Mouse (Mus musculus) heart, embryonic 10.5 days (tissue): ENCODE results near the gene Kctd6. TPM values are rescaled to one million over a fixed set of nuclear protein-coding genes. Genes with fewer than 3 reads are reported as not detected.
"Not testable (repeated sequence)": the region's sequence is repeated elsewhere in the genome, so short reads cannot be mapped to it uniquely, and the experiment has no call there.

ENCODE experiments used
- DNase-seq: peaks from one replicate; pipeline ENCODE4 v3.0.0-alpha.2; 2017; ENCODE audit warnings: low spot score
- H3K27ac ChIP-seq: fragments of 300-500 bp; sonication (generic); 2 replicates; pipeline ENCODE4 v1.5.1; 2016; ENCODE audit warnings: mild to moderate bottlenecking
- H3K27me3 ChIP-seq: fragments of 300-500 bp; sonication (generic); 2 replicates; pipeline ENCODE4 v1.6.1; 2016; ENCODE audit warnings: mild to moderate bottlenecking; ENCODE audit not compliant: poor library complexity, insufficient read depth, severe bottlenecking
- H3K36me3 ChIP-seq: fragments of 300-500 bp; sonication (generic); 2 replicates; pipeline ENCODE4 v1.6.1; 2016; ENCODE audit warnings: mild to moderate bottlenecking, moderate library complexity
- H3K4me1 ChIP-seq: fragments of 300-500 bp; sonication (generic); 2 replicates; pipeline ENCODE4 v1.6.1; 2016; ENCODE audit warnings: mild to moderate bottlenecking
- H3K4me3 ChIP-seq: fragments of 300-500 bp; sonication (generic); 2 replicates; pipeline ENCODE4 v1.5.1; 2016; ENCODE audit warnings: mild to moderate bottlenecking, moderate library complexity
- H3K9me3 ChIP-seq: fragments of 300-500 bp; sonication (generic); 2 replicates; pipeline ENCODE4 v1.6.1; 2016; ENCODE audit warnings: mild to moderate bottlenecking, moderate library complexity
- WGBS: fragments of 180-500 bp; shearing (Covaris S2); methylation state at CpG from one replicate; pipeline ENCODE4 v1.1.7; 2016; 5-methylcytosine and 5-hydroxymethylcytosine counted together
- polyA plus RNA-seq: library from polyadenylated mRNA; unstranded; fragments of >200 nt; fragmentation: Nextera tagmentation; extraction: Ambion mirVana; gene quantifications from 2 replicates; pipeline ENCODE4 v1.2.1, GENCODE M21; 2016

Kctd6 gene
- polyA plus RNA-seq, 1 experiment from 2014 or later = 3.5 TPM

DNA sequence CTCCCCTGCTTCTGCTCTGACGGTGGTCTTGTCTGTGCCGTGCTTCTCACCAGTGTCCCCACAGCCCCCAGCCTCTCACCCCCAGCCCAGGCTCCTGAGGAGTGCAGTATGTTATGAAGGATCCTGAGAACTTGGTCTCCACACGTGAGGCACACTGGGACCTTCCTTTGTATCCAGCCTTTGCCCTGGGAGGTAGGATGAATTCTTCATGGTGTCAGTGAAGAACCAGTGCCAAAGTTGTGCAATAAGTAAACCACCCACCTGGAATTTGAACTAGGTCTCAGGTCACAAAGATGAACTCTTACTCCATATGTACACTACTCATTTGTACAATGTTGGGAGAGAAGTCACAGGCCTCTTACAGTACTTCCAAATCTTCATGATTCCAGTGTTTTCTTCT, 45.2 kb downstream of the Kctd6 start, which contains the start of gene Acox2:
Gene Acox2 (minus strand): TSS at position 188 of the 400 bp plus-strand sequence.
- WGBS = 84% methylated on average over 3 of the region's 3 CpGs
- no peak within 1 kb of the TSS for H3K4me3 ChIP-seq
- peaks cover 20% of the 10 kb centered on the region; the same call in 1 of the 2 replicates for H3K27me3 ChIP-seq
- H3K9me3 ChIP-seq = no peaks in the 10 kb centered on the region
- no peaks in the 10 kb centered on the region for H3K36me3 ChIP-seq
- H3K4me1 ChIP-seq = peaks cover 5% of the 10 kb centered on the region; the same call in 1 of the 2 replicates
- no peak within 1 kb of the TSS for H3K27ac ChIP-seq
- no peak for DNase-seq

DNA sequence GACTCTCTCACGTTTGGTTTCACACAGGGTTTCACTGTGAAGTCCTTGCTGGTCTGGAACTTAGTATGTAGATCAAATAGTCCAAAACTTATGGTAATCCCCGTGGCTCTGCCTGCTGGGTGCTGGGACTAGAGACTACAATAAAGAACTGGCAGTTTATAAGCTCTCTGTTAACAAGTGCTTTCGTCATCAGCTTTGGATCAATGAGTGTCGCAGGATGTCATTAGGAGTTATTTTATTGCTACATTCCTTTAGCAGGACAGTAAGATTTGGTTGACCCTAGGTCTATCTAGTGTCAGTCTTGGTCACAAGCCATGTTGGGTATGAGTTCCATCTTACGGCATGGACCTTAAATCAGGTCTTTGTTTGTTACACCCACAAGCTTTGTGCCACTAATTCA, 46.3 kb downstream of the Kctd6 start:
- no peak for DNase-seq
- peaks cover 20% of the 10 kb centered on the region; the same call in 1 of the 2 replicates for H3K27me3 ChIP-seq
- WGBS = 73% methylated on average over 5 of the region's 5 CpGs
- H3K9me3 ChIP-seq = no peaks in the 10 kb centered on the region
- no peak overlapping the region for H3K27ac ChIP-seq
- no peak overlapping the region for H3K4me3 ChIP-seq
- peaks cover 5% of the 10 kb centered on the region; the same call in 1 of the 2 replicates for H3K4me1 ChIP-seq
- no peaks in the 10 kb centered on the region for H3K36me3 ChIP-seq

DNA sequence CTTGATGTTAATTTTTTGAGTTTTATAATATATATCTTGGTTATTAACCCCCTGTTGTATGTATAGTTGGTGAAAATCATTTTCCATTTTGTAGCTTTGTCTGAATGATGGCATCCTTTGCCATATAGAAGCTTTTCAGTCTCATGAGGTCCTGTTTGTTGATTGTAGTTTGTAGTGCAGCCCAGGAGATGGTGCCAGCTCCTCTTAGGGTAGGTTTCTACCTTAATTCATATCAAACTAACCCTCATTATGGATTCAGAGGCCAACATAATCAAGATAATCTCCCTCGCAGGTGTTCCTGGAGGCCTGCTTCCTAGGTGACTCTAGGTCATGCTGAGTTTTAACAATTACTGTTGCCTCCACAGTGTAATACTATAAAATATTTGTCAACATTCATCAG, 48.3 kb downstream of the Kctd6 start:
- H3K27ac ChIP-seq = no peak overlapping the region
- H3K4me1 ChIP-seq = peaks cover 5% of the 10 kb centered on the region; the same call in 1 of the 2 replicates
- H3K4me3 ChIP-seq = no peak overlapping the region
- DNase-seq = no peak
- H3K9me3 ChIP-seq = no peaks in the 10 kb centered on the region
- H3K36me3 ChIP-seq = no peaks in the 10 kb centered on the region
- peaks cover 11% of the 10 kb centered on the region; the same call in 1 of the 2 replicates for H3K27me3 ChIP-seq
- 36% methylated on average over 1 of the region's 1 CpGs for WGBS

DNA sequence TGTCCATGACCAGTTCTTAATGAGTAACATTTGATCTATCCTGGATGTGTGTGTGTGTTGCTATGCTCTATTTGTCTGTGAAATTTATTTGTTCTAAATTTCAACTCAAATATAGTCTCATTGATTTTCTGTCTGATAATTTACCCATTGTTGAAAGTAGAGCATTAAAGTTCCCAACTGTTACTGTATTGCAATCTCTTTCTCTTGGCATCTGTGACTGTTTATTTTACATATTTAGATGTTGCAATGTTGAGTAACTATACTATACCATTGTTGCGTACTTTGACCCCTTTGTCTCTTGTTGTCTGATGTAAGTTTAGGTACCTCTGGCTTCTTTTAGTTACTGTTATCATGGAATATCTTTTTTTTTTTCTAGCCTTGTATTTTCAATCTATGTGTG, 50.4 kb downstream of the Kctd6 start:
- H3K36me3 ChIP-seq = no peaks in the 10 kb centered on the region
- no peak overlapping the region for H3K27ac ChIP-seq
- 88% methylated on average over 1 of the region's 1 CpGs for WGBS
- no peak overlapping the region for H3K4me3 ChIP-seq
- no peaks in the 10 kb centered on the region for H3K9me3 ChIP-seq
- H3K27me3 ChIP-seq = no peaks in the 10 kb centered on the region
- DNase-seq = no peak
- H3K4me1 ChIP-seq = no peaks in the 10 kb centered on the region

DNA sequence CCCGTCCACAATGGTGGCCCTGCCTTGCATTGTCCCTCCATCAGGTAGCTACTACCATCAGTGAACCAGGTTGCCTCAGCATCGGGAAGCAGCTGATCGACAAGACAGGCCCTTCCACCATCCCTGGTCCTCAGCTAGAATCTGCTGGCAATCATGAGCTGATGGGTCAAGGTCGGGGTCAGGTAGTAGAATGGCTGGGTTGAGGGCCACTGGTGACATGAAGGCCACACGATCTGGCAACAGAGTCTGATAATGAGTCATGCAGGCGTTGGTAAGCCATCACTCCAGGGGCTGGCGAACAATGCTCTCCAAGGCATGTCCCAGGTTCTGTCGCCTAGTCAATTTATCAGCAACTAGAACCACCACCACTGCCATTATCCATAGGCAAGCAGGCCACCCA, 57.3 kb downstream of the Kctd6 start:
- not testable (repeated sequence) for H3K27ac ChIP-seq, H3K27me3 ChIP-seq, H3K36me3 ChIP-seq, H3K4me3 ChIP-seq, H3K4me1 ChIP-seq, H3K9me3 ChIP-seq
- WGBS = 82% methylated on average over 8 of the region's 8 CpGs
- DNase-seq = peak; percentile 73

Other genes with a start within 250 kb of the Kctd6 start
- not detected in 2 replicates for gene Dnase1l3, start 219.6 kb upstream of the Kctd6 start, polyA plus RNA-seq
- gene Abhd6, start 211.2 kb upstream of the Kctd6 start, polyA plus RNA-seq = 9.2 and 16.0 TPM in 2 replicates
- gene Rpp14, start 133.8 kb upstream of the Kctd6 start, polyA plus RNA-seq = 40.9 and 43.5 TPM in 2 replicates
- gene Pxk, start 115.9 kb upstream of the Kctd6 start, polyA plus RNA-seq = 23.1 and 24.1 TPM in 2 replicates
- 332 and 445 TPM in 2 replicates for gene Pdhb, start 41.1 kb upstream of the Kctd6 start, polyA plus RNA-seq
- 0.19 and 0.36 TPM in 2 replicates for gene Acox2, start 45.2 kb downstream of the Kctd6 start, polyA plus RNA-seq
- 0.18 and 0.35 TPM in 2 replicates for gene Fam107a, start 103.9 kb downstream of the Kctd6 start, polyA plus RNA-seq
- not detected in 2 replicates for gene Oit1, start 164.6 kb downstream of the Kctd6 start, polyA plus RNA-seq